Mouse (Mus musculus) neural tube, embryonic 14.5 days (tissue): ENCODE measurements around the gene Neurod4. TPM values are rescaled to one million over a fixed set of nuclear protein-coding genes. Genes with fewer than 3 reads are reported as not detected.

Experiments
- polyA plus RNA-seq: library from polyadenylated mRNA; unstranded; fragments of >200 nt; fragmentation: Nextera tagmentation; extraction: Ambion mirVana; gene quantifications from 2 replicates; pipeline ENCODE4 v1.2.1, GENCODE M21; 2014

Neurod4 gene
- polyA plus RNA-seq, 1 experiment from 2014 or later, result 1.6 TPM

Other genes with a start within 250 kb of the Neurod4 start
- not detected in 2 replicates for gene Olfr821, start 249.9 kb downstream of the Neurod4 start, polyA plus RNA-seq
- not detected in 2 replicates for gene Olfr822, start 209.0 kb downstream of the Neurod4 start, polyA plus RNA-seq
- gene Olfr823, start 164.9 kb downstream of the Neurod4 start, polyA plus RNA-seq, result not detected in 2 replicates
- gene Olfr824, start 150.2 kb downstream of the Neurod4 start, polyA plus RNA-seq, result not detected in 2 replicates
- gene Olfr825, start 113.5 kb downstream of the Neurod4 start, polyA plus RNA-seq, result not detected in 2 replicates
- not detected in 2 replicates for gene Olfr826, start 96.1 kb downstream of the Neurod4 start, polyA plus RNA-seq
- not detected in 2 replicates for gene Olfr827, start 65.8 kb downstream of the Neurod4 start, polyA plus RNA-seq
- gene Tespa1, start 42.6 kb upstream of the Neurod4 start, polyA plus RNA-seq, result not detected in 2 replicates
- gene Vmn2r84, start 114.1 kb upstream of the Neurod4 start, polyA plus RNA-seq, result 0.05 TPM in 1 of 2 replicates, not detected in the other
- 0.05 TPM in 1 of 2 replicates, not detected in the other for gene Vmn2r85, start 149.5 kb upstream of the Neurod4 start, polyA plus RNA-seq
- 0.04 and 0.05 TPM in 2 replicates for gene Vmn2r86, start 175.8 kb upstream of the Neurod4 start, polyA plus RNA-seq
- 0.14 and 0.33 TPM in 2 replicates for gene Vmn2r87, start 217.2 kb upstream of the Neurod4 start, polyA plus RNA-seq